ENCODE assay signal across 14 mouse cellular contexts in the genomic region with DNA sequence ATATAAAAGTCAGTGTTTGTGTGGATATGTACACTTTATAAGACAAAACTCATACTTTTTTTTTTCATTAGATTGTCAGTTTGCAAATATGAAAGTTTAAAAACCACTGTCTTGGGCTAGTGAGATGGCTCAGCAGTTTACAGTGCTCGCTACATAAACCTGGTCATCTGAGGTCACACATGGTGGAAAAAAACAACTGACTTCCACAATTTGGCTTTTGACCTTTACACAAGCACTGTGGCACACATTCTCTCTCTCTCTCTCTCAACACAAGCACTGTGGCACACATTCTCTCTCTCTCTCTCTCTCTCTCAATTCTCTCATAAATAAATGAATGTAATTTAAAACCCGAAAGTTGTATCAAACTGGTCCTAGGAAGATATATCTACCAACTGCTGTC.
"Had no signal": no experiment of that assay in that cellular context is flagged by ENCODE, and none has a peak within 500 bp of the region (broad histone marks: within the 10 kb centered on the region; RNA-seq: fewer than 3 reads in every experiment).

No protein-coding gene starts in this region.

- H3K4me1 ChIP-seq: megakaryocyte, embryonic 14.5 days; midbrain, embryonic 13.5 days; midbrain, embryonic 15.5 days; neural tube, embryonic 12.5 days; stomach, embryonic 15.5 days had no signal

- DNase-seq: lung, embryonic 14.5 days; lung, postnatal 10 days; lung, postnatal 4 days; right cerebral cortex, postnatal 14 days; thymus, adult 2 months; thymus, postnatal 25 days had no signal

- H3K9ac ChIP-seq: liver, embryonic 14.5 days; lung, embryonic 14.5 days; midbrain, embryonic 13.5 days; midbrain, embryonic 15.5 days; neural tube, embryonic 12.5 days; stomach, embryonic 15.5 days had no signal

- H3K4me3 ChIP-seq: megakaryocyte, embryonic 14.5 days; midbrain, embryonic 13.5 days; midbrain, embryonic 15.5 days; neural tube, embryonic 12.5 days; stomach, embryonic 15.5 days had no signal

- ATAC-seq: midbrain, embryonic 13.5 days; midbrain, embryonic 15.5 days had no signal

- H3K9me3 ChIP-seq: megakaryocyte, embryonic 14.5 days; midbrain, embryonic 13.5 days; midbrain, embryonic 15.5 days; neural tube, embryonic 12.5 days; stomach, embryonic 15.5 days had no signal

- H3K27ac ChIP-seq: liver, embryonic 14.5 days; midbrain, embryonic 13.5 days; midbrain, embryonic 15.5 days; neural tube, embryonic 12.5 days; stomach, embryonic 15.5 days; stomach, postnatal 0 days had no signal

- H3K27me3 ChIP-seq: megakaryocyte, embryonic 14.5 days; midbrain, embryonic 13.5 days; midbrain, embryonic 15.5 days; neural tube, embryonic 12.5 days; stomach, embryonic 15.5 days had no signal

- H3K4me2 ChIP-seq: lung, embryonic 14.5 days; midbrain, embryonic 11.5 days; midbrain, embryonic 13.5 days; midbrain, embryonic 15.5 days; neural tube, embryonic 12.5 days; stomach, embryonic 15.5 days had no signal
